Mouse (Mus musculus) midbrain, postnatal 0 days (tissue): ENCODE measurements around the gene Akap2. TPM values are rescaled to one million over a fixed set of nuclear protein-coding genes. Genes with fewer than 3 reads are reported as not detected.

ENCODE experiments used
- ATAC-seq: fragments of 200-750 bp; cut with Nextera tagmentation; 2 replicates; pipeline ENCODE4 v1.8.0; 2017; ENCODE audit warnings: moderate number of reproducible peaks, mild to moderate bottlenecking, moderate TSS enrichment, moderate library complexity; ENCODE audit not compliant: low FRiP score
- DNase-seq: peaks from one replicate; pipeline ENCODE4 v3.0.0-alpha.2; 2015; ENCODE audit warnings: low spot score
- H3K27ac ChIP-seq: fragments of 300-500 bp; sonication (generic); 2 replicates; pipeline ENCODE4 v1.5.1; 2014; ENCODE audit warnings: low read depth, mild to moderate bottlenecking, low read length, mixed read lengths
- H3K27me3 ChIP-seq: fragments of 300-500 bp; sonication (generic); 2 replicates; pipeline ENCODE4 v1.6.1; 2014; ENCODE audit warnings: low read length, control low read depth, mixed read lengths; ENCODE audit not compliant: insufficient read depth
- H3K36me3 ChIP-seq: fragments of 300-500 bp; sonication (generic); 2 replicates; pipeline ENCODE4 v1.6.1; 2014; ENCODE audit warnings: low read length, control low read depth, mixed read lengths; ENCODE audit not compliant: insufficient read depth
- H3K4me1 ChIP-seq: fragments of 300-500 bp; sonication (generic); 2 replicates; pipeline ENCODE4 v1.6.1; 2014; ENCODE audit warnings: mild to moderate bottlenecking, control low read depth, antibody characterized with exemption, low read length, mixed read lengths; ENCODE audit not compliant: insufficient read depth
- H3K4me2 ChIP-seq: fragments of 300-500 bp; sonication (generic); 2 replicates; pipeline ENCODE4 v1.6.1; 2014; ENCODE audit warnings: low read depth, mild to moderate bottlenecking, low read length, mixed read lengths; ENCODE audit not compliant: poor library complexity, severe bottlenecking
- H3K4me3 ChIP-seq: fragments of 300-500 bp; sonication (generic); 2 replicates; pipeline ENCODE4 v1.5.1; 2014; ENCODE audit warnings: low read depth, mild to moderate bottlenecking, low read length, moderate library complexity
- H3K9ac ChIP-seq: fragments of 300-500 bp; sonication (generic); replicated peaks from 2 replicates; pipeline ENCODE4 v1.6.1; 2014; ENCODE audit warnings: mild to moderate bottlenecking, low read length, moderate library complexity, mixed read lengths; ENCODE audit not compliant: poor library complexity, severe bottlenecking
- H3K9me3 ChIP-seq: fragments of 300-500 bp; sonication (generic); 2 replicates; pipeline ENCODE4 v1.6.1; 2016; ENCODE audit warnings: low read length, control low read depth
- CTCF ChIP-seq: IDR thresholded peaks from 2 replicates; pipeline ENCODE4 v1.5.1; 2016; ENCODE audit warnings: antibody characterized with exemption, mild to moderate bottlenecking
- WGBS: fragments of 180-500 bp; shearing (Covaris S2); extraction: QIAGEN DNeasy Blood & Tissue Kit; methylation state at CpG from one replicate; pipeline ENCODE4 v1.1.7; 2014; 5-methylcytosine and 5-hydroxymethylcytosine counted together
- polyA plus RNA-seq: library from polyadenylated mRNA; unstranded; fragments of >200 nt; fragmentation: Nextera tagmentation; extraction: Ambion mirVana; gene quantifications from 2 replicates; pipeline ENCODE4 v1.2.1, GENCODE M21; 2015
- total RNA-seq: library from RNA; depleted of rRNA; stranded (reverse); fragments of >200 nt; gene quantifications from 2 replicates; pipeline ENCODE4 v1.2.3, GENCODE M21; 2014

Akap2 gene
- total and polyA plus RNA-seq, 2 experiments from 2014 or later = 12.1 to 24.4 TPM

DNA sequence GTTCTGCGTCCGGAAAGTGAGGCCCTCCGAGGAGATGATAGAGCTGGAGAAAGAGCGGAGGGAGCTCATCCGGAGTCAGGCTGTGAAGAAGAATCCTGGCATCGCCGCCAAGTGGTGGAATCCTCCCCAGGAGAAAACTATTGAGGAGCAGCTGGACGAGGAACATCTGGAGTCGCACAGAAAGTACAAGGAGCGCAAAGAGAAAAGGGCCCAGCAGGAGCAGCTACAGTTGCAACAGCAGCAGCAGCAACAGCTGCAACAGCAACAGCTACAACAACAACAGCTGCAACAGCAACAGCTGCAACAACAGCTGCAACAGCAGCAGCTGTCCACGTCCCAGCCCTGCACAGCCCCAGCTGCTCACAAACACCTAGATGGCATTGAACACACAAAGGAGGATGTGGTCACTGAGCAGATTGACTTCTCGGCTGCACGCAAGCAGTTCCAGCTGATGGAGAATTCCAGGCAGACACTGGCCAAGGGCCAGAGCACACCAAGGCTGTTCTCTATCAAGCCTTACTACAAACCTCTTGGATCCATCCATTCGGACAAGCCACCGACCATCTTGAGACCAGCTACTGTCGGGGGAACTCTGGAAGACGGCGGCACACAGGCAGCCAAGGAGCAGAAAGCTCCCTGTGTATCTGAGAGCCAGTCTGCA, 138.0 kb downstream of the Akap2 start:
- Histone ChIP-seq H3K36me3 (peaks cover 17% of the 10 kb centered on the region), H3K4me3 (no peak overlapping the region), H3K9me3 (no peaks in the 10 kb centered on the region), H3K9ac (no peak overlapping the region), H3K27me3 (no peaks in the 10 kb centered on the region), H3K4me2 (no peak overlapping the region), H3K27ac (no peak overlapping the region), H3K4me1 (no peaks in the 10 kb centered on the region)
- no peak for ATAC-seq
- 89% methylated on average over 18 of the region's 18 CpGs for WGBS
- no peak for TF ChIP-seq CTCF
- DNase-seq = no peak

DNA sequence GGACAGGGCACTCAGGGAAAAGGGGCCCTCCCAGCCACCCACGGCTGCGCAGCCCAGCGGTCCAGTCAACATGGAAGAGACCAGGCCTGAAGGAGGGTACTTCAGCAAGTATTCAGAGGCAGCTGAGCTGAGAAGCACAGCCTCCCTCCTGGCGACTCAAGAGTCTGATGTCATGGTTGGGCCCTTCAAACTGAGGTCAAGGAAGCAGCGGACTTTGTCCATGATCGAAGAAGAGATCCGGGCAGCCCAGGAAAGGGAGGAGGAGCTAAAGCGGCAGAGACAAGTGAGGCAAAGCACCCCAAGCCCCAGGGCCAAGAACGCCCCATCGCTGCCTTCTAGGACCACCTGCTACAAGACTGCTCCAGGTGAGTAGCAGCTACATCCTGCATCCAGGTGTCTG, 139.2 kb downstream of the Akap2 start:
- WGBS = 95% methylated on average over 10 of the region's 10 CpGs
- no peak for ATAC-seq

DNA sequence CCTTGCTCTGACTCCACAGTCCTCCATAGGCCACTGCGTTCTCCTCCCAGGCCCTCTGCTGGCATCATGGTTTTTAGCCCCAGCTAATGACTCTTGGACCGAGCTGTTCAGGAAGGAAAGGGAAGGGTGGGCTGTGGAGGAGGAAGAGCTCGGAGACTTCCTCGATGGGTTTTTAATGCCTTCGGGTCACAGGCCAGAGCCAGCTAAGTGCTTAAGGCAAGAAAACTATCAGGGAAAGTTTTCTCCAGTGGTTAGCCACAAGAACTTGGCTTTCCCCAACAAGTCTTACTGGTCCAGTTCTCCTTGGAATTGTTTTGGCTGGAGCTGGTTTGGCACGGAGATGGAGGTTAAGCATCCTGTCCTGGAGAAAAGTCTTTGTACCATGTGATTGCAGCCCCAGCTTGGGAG, 142.8 kb downstream of the Akap2 start:
- no peak for TF ChIP-seq CTCF
- Histone ChIP-seq H3K27ac (no peak overlapping the region), H3K9ac (no peak overlapping the region), H3K9me3 (no peaks in the 10 kb centered on the region), H3K4me3 (no peak overlapping the region), H3K36me3 (peaks cover 15% of the 10 kb centered on the region), H3K4me1 (no peaks in the 10 kb centered on the region), H3K4me2 (no peak overlapping the region), H3K27me3 (no peaks in the 10 kb centered on the region)
- no peak for DNase-seq
- no peak for ATAC-seq
- WGBS = 91% methylated on average over 6 of the region's 6 CpGs

More for the DNA sequence above, 139.2 kb downstream of the Akap2 start:
- H3K4me1 ChIP-seq = no peaks in the 10 kb centered on the region
- no peak overlapping the region for H3K27ac ChIP-seq
- H3K4me3 ChIP-seq = no peak overlapping the region
- H3K9ac ChIP-seq = no peak overlapping the region
- H3K9me3 ChIP-seq = no peaks in the 10 kb centered on the region
- no peak for TF ChIP-seq CTCF
- peaks cover 17% of the 10 kb centered on the region for H3K36me3 ChIP-seq
- no peak for DNase-seq
- H3K27me3 ChIP-seq = no peaks in the 10 kb centered on the region
- no peak overlapping the region for H3K4me2 ChIP-seq

DNA sequence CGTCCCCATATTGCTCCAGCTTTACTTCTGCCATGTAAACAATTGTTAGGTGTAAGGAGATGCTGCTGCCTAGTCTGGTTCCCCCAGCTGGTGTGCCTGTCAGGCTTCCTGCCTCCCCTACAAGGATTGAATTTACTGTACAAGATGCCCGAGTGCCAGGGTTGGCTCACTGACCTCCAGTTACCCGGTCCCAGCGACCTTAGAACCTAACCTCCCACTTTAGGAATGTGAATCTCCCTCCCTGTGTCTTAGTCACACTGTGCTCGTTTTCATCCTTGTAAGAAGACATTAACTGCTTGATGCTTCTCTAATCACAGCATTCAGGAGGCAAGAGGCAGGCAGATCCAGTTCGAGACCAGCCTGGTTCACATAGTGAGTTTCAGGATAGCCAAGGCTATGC, 143.7 kb downstream of the Akap2 start:
- 0 out of 2 replicates have a peak, but pooled peaks cover 3% of the 10 kb centered on the region for H3K4me1 ChIP-seq
- 88% methylated on average over 6 of the region's 6 CpGs for WGBS
- H3K4me2 ChIP-seq = no peak overlapping the region
- DNase-seq (no peak), ATAC-seq (no peak)
- no peaks in the 10 kb centered on the region for H3K9me3 ChIP-seq
- H3K9ac ChIP-seq = no peak overlapping the region
- H3K4me3 ChIP-seq = no peak overlapping the region
- TF ChIP-seq CTCF = no peak
- H3K36me3 ChIP-seq = peaks cover 8% of the 10 kb centered on the region
- no peak overlapping the region for H3K27ac ChIP-seq
- H3K27me3 ChIP-seq = no peaks in the 10 kb centered on the region

DNA sequence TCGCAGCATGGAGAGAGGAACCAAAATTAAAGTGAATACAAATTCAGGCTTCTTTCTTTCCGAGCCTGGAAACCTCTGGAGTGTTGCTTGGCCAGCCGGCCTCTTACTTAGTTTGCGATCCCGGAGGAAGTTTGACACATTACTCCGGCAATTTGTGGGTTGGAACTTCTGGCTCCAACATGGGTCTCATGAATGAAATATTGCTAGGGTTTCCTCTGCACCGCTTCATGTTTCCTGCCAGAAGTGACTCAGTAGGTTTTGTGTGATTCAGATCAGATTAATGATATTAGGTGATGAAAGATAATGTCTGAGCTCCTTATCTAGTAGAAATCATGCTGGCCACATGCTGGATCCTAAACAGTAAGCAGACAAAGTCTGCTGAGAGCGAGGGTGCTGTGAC, 144.4 kb downstream of the Akap2 start:
- H3K9me3 ChIP-seq = no peaks in the 10 kb centered on the region
- no peaks in the 10 kb centered on the region for H3K27me3 ChIP-seq
- no peak overlapping the region for H3K27ac ChIP-seq
- no peak overlapping the region for H3K9ac ChIP-seq
- DNase-seq = no peak
- no peak overlapping the region for H3K4me3 ChIP-seq
- TF ChIP-seq CTCF = no peak
- 0 out of 2 replicates have a peak, but pooled peaks cover 3% of the 10 kb centered on the region for H3K4me1 ChIP-seq
- peaks cover 1% of the 10 kb centered on the region; the same call in 1 of the 2 replicates for H3K36me3 ChIP-seq
- no peak overlapping the region for H3K4me2 ChIP-seq
- no peak for ATAC-seq
- WGBS = 90% methylated on average over 8 of the region's 8 CpGs

DNA sequence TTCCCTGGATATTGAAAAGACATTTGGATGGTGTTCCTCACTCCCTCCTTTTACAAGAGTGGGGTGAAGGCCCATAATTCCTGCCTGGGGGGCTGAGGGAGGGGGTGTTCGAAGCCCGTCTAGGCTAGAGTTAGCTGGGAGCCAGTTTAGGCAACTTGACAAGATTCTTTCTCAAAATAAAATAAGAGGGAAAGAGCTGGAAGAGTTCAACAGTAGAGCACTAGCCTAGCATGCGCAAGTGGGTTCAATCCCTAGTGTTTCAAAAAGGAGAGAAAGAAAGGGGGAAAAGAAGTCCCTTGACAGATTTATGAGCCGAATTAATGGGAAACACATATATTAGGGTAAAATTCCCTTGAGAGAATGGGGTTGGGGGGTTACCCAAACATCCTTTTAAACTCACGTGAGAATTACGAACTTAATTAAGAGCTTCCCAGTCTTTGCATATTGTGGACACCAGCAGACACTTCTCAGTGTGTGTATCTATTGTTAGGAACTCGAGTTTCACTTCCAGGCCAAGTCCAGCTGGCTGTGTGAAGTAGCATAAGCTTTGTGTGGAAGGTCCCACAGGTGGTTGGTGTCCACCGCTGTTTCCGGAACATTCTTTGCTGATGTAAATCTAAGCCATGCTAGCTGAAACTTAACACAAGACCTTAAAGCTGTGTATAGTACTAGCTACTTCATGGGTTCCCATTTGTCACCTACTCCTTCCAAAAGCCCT, 145.0 kb downstream of the Akap2 start:
- no peaks in the 10 kb centered on the region for H3K36me3 ChIP-seq
- H3K9me3 ChIP-seq = no peaks in the 10 kb centered on the region
- no peak for DNase-seq
- H3K4me3 ChIP-seq = no peak overlapping the region
- ATAC-seq = no peak
- H3K4me1 ChIP-seq = 0 out of 2 replicates have a peak, but pooled peaks cover 3% of the 10 kb centered on the region
- no peak overlapping the region for H3K4me2 ChIP-seq
- H3K9ac ChIP-seq = no peak overlapping the region
- WGBS = 83% methylated on average over 9 of the region's 9 CpGs
- no peak for TF ChIP-seq CTCF
- no peak overlapping the region for H3K27ac ChIP-seq
- no peaks in the 10 kb centered on the region for H3K27me3 ChIP-seq
